Mouse (Mus musculus) splenic B cell, adult 2 months (primary cell): Measurements from ENCODE around the gene Krt2.

Experiments
- DNase-seq: peaks from one replicate; pipeline ENCODE4 v3.0.0-alpha.2; 2011; ENCODE audit warnings: low read depth, low spot score
- H3K27me3 ChIP-seq: 2 replicates; pipeline ENCODE4 v1.6.1; 2012; ENCODE audit warnings: mild to moderate bottlenecking, low read length, moderate library complexity, mixed read lengths; ENCODE audit not compliant: control insufficient read depth, poor library complexity, insufficient read depth, severe bottlenecking
- H3K36me3 ChIP-seq: 2 replicates; pipeline ENCODE4 v1.6.1; 2012; ENCODE audit warnings: mild to moderate bottlenecking, low read length, moderate library complexity, mixed read lengths; ENCODE audit not compliant: control insufficient read depth, poor library complexity, insufficient read depth, severe bottlenecking

The Krt2 gene

GRCm38 (mm10) chr15:101821786-101822185, 3.8 kb upstream of the Krt2 start:
- DNase-seq: no peak
- H3K27me3 ChIP-seq: no peaks in the 10 kb centered on the region
- H3K36me3 ChIP-seq: no peaks in the 10 kb centered on the region

GRCm38 (mm10) chr15:101803052-101803822, 14.7 kb downstream of the Krt2 start:
- Histone ChIP-seq H3K27me3 (no peaks in the 10 kb centered on the region), H3K36me3 (no peaks in the 10 kb centered on the region)
- DNase-seq: no peak

GRCm38 (mm10) chr15:101802296-101802835, 15.6 kb downstream of the Krt2 start, which contains the start of gene Krt73:
Krt73 (minus strand) TSS chr15:101802346.
- Histone ChIP-seq H3K27me3 (no peaks in the 10 kb centered on the region), H3K36me3 (no peaks in the 10 kb centered on the region)

GRCm38 (mm10) chr15:101790867-101791266, 27.1 kb downstream of the Krt2 start:
- no peak for DNase-seq

More at GRCm38 (mm10) chr15:101802296-101802835, 15.6 kb downstream of the Krt2 start, which contains the start of gene Krt73:
- DNase-seq: no peak

GRCm38 (mm10) chr15:101786360-101786759, 31.6 kb downstream of the Krt2 start, which contains the start of gene Krt72:
Krt72 (minus strand) TSS chr15:101786460.
- no peaks in the 10 kb centered on the region; the same call in 1 of the 2 replicates for H3K27me3 ChIP-seq
- no peaks in the 10 kb centered on the region for H3K36me3 ChIP-seq
- DNase-seq: no peak

More at GRCm38 (mm10) chr15:101790867-101791266, 27.1 kb downstream of the Krt2 start:
- Histone ChIP-seq H3K36me3 (no peaks in the 10 kb centered on the region), H3K27me3 (no peaks in the 10 kb centered on the region; the same call in 1 of the 2 replicates)

GRCm38 (mm10) chr15:101773420-101773819, 44.5 kb downstream of the Krt2 start:
- H3K36me3 ChIP-seq: no peaks in the 10 kb centered on the region
- no peak for DNase-seq
- H3K27me3 ChIP-seq: no peaks in the 10 kb centered on the region

GRCm38 (mm10) chr15:101772711-101773081, 45.3 kb downstream of the Krt2 start:
- DNase-seq: peak; percentile 68

GRCm38 (mm10) chr15:101772080-101772710, 45.8 kb downstream of the Krt2 start:
- H3K36me3 ChIP-seq: no peaks in the 10 kb centered on the region
- DNase-seq: peak; percentile 3
- no peaks in the 10 kb centered on the region for H3K27me3 ChIP-seq

More at GRCm38 (mm10) chr15:101772711-101773081, 45.3 kb downstream of the Krt2 start:
- H3K36me3 ChIP-seq: no peaks in the 10 kb centered on the region
- no peaks in the 10 kb centered on the region for H3K27me3 ChIP-seq

- DNase-seq: no peak
- H3K36me3 ChIP-seq: no peaks in the 10 kb centered on the region
- H3K27me3 ChIP-seq: no peaks in the 10 kb centered on the region
These were observed 47.7 kb downstream of the Krt2 start for GRCm38 (mm10) chr15:101770226-101770625.
